Mouse (Mus musculus) liver, embryonic 11.5 days (tissue): Measurements from ENCODE around the gene Mob2. TPM values are rescaled to one million over a fixed set of nuclear protein-coding genes. Genes with fewer than 3 reads are reported as not detected.
A peak's percentile ranks its signal among the peaks of the same experiment; 100 is the strongest.

Experiments
- ATAC-seq: fragments of 200-750 bp; cut with Nextera tagmentation; replicated peaks from 2 replicates; pipeline ENCODE4 v1.8.0; 2017; ENCODE audit warnings: moderate number of reproducible peaks, mild to moderate bottlenecking, moderate TSS enrichment, moderate library complexity; ENCODE audit not compliant: low FRiP score
- DNase-seq: peaks from one replicate; pipeline ENCODE4 v3.0.0-alpha.2; 2017; ENCODE audit warnings: low spot score
- H3K27ac ChIP-seq: fragments of 300-500 bp; sonication (generic); 2 replicates; pipeline ENCODE4 v1.5.1; 2014; ENCODE audit warnings: mild to moderate bottlenecking, low read depth, low read length, control low read depth
- H3K27me3 ChIP-seq: fragments of 300-500 bp; sonication (generic); replicated peaks from 2 replicates; pipeline ENCODE4 v1.6.1; 2014; ENCODE audit warnings: low read length, mixed read lengths; ENCODE audit not compliant: control insufficient read depth, insufficient read depth
- H3K36me3 ChIP-seq: fragments of 300-500 bp; sonication (generic); 2 replicates; pipeline ENCODE4 v1.6.1; 2014; ENCODE audit warnings: mild to moderate bottlenecking, low read length, moderate library complexity, mixed read lengths; ENCODE audit not compliant: control insufficient read depth, insufficient read depth
- H3K4me1 ChIP-seq: fragments of 300-500 bp; sonication (generic); replicated peaks from 2 replicates; pipeline ENCODE4 v1.6.1; 2014; ENCODE audit warnings: low read length, mixed read lengths; ENCODE audit not compliant: control insufficient read depth, insufficient read depth
- H3K4me2 ChIP-seq: fragments of 300-500 bp; sonication (generic); 2 replicates; pipeline ENCODE4 v1.6.1; 2014; ENCODE audit warnings: mild to moderate bottlenecking, control low read depth, moderate library complexity
- H3K4me3 ChIP-seq: fragments of 300-500 bp; sonication (generic); 2 replicates; pipeline ENCODE4 v1.5.1; 2014; ENCODE audit warnings: low read depth, low read length, control low read depth
- H3K9ac ChIP-seq: fragments of 300-500 bp; sonication (generic); 2 replicates; pipeline ENCODE4 v1.6.1; 2014; ENCODE audit warnings: low read depth, low read length, control low read depth
- H3K9me3 ChIP-seq: fragments of 300-500 bp; sonication (generic); 2 replicates; pipeline ENCODE4 v1.6.1; 2016; ENCODE audit warnings: low read length, inconsistent platforms, mixed read lengths; ENCODE audit not compliant: control insufficient read depth
- WGBS: fragments of 180-500 bp; shearing (Covaris S2); extraction: QIAGEN DNeasy Blood & Tissue Kit; methylation state at CpG from one replicate; pipeline ENCODE4 v1.1.7; 2014; 5-methylcytosine and 5-hydroxymethylcytosine counted together
- polyA plus RNA-seq: library from polyadenylated mRNA; unstranded; fragments of >200 nt; fragmentation: Nextera tagmentation; extraction: Ambion mirVana; gene quantifications from 2 replicates; pipeline ENCODE4 v1.2.1, GENCODE M21; 2014

Mob2 gene
- polyA plus RNA-seq, 1 experiment from 2014 or later = 63.1 TPM

- 77% methylated on average over 3 of the region's 3 CpGs for WGBS
- H3K4me2 ChIP-seq = no peak overlapping the region
- H3K36me3 ChIP-seq = no peaks in the 10 kb centered on the region; the same call in 1 of the 2 replicates
- no peaks in the 10 kb centered on the region for H3K9me3 ChIP-seq
- no peak overlapping the region for H3K27ac ChIP-seq
- no peak for DNase-seq
- no peak overlapping the region for H3K4me3 ChIP-seq
- no peak overlapping the region for H3K9ac ChIP-seq
- H3K4me1 ChIP-seq = peaks cover 9% of the 10 kb centered on the region
- no peak for ATAC-seq
- H3K27me3 ChIP-seq = no peaks in the 10 kb centered on the region
These were observed 40.0 kb downstream of the Mob2 start for GRCm38 (mm10) chr7:142020827-142021226.

- H3K4me2 ChIP-seq = no peak overlapping the region
- no peak overlapping the region for H3K9ac ChIP-seq
- no peaks in the 10 kb centered on the region for H3K27me3 ChIP-seq
- no peaks in the 10 kb centered on the region; the same call in 1 of the 2 replicates for H3K36me3 ChIP-seq
- peaks cover 9% of the 10 kb centered on the region for H3K4me1 ChIP-seq
- no peak for DNase-seq
- H3K4me3 ChIP-seq = no peak overlapping the region
- H3K9me3 ChIP-seq = no peaks in the 10 kb centered on the region
- H3K27ac ChIP-seq = no peak overlapping the region
- peak; percentile 67; the same call in 1 of the 2 replicates for ATAC-seq
- WGBS = 49% methylated on average over 2 of the region's 2 CpGs
These were observed 41.2 kb downstream of the Mob2 start for GRCm38 (mm10) chr7:142019699-142020098.

- no peak overlapping the region for H3K9ac ChIP-seq
- WGBS = 61% methylated on average over 1 of the region's 1 CpGs
- H3K9me3 ChIP-seq = no peaks in the 10 kb centered on the region
- H3K27me3 ChIP-seq = no peaks in the 10 kb centered on the region
- ATAC-seq (no peak), DNase-seq (no peak)
- peaks cover 9% of the 10 kb centered on the region for H3K4me1 ChIP-seq
- peaks cover 7% of the 10 kb centered on the region; the same call in 1 of the 2 replicates for H3K36me3 ChIP-seq
- H3K4me2 ChIP-seq = no peak overlapping the region
- no peak overlapping the region for H3K27ac ChIP-seq
- no peak overlapping the region for H3K4me3 ChIP-seq
These were observed 44.3 kb downstream of the Mob2 start for GRCm38 (mm10) chr7:142016562-142016961.

- Histone ChIP-seq H3K27me3 (no peaks in the 10 kb centered on the region), H3K27ac (no peak overlapping the region), H3K36me3 (no peaks in the 10 kb centered on the region), H3K4me1 (no peaks in the 10 kb centered on the region), H3K4me3 (no peak overlapping the region), H3K9me3 (no peaks in the 10 kb centered on the region), H3K4me2 (no peak overlapping the region), H3K9ac (no peak overlapping the region)
- ATAC-seq (no peak), DNase-seq (no peak)
- 89% methylated on average over 21 of the region's 22 CpGs for WGBS
These were observed 59.1 kb downstream of the Mob2 start for GRCm38 (mm10) chr7:142001597-142002340.

- H3K4me3 ChIP-seq = no peak overlapping the region
- no peaks in the 10 kb centered on the region for H3K9me3 ChIP-seq
- ATAC-seq (no peak), DNase-seq (no peak)
- no peak overlapping the region for H3K9ac ChIP-seq
- no peaks in the 10 kb centered on the region for H3K27me3 ChIP-seq
- H3K4me1 ChIP-seq = no peaks in the 10 kb centered on the region
- H3K4me2 ChIP-seq = no peak overlapping the region
- 92% methylated on average over 3 of the region's 3 CpGs for WGBS
- H3K36me3 ChIP-seq = no peaks in the 10 kb centered on the region
- H3K27ac ChIP-seq = no peak overlapping the region
These were observed 60.2 kb downstream of the Mob2 start for GRCm38 (mm10) chr7:142000661-142001060.

GRCm38 (mm10) chr7:141994121-141994520, 66.7 kb downstream of the Mob2 start:
- H3K4me3 ChIP-seq = no peak overlapping the region
- H3K9me3 ChIP-seq = no peaks in the 10 kb centered on the region
- H3K9ac ChIP-seq = no peak overlapping the region
- H3K4me2 ChIP-seq = no peak overlapping the region
- 75% methylated on average over 4 of the region's 4 CpGs for WGBS
- H3K27me3 ChIP-seq = no peaks in the 10 kb centered on the region
- H3K36me3 ChIP-seq = no peaks in the 10 kb centered on the region
- no peaks in the 10 kb centered on the region for H3K4me1 ChIP-seq
- DNase-seq (no peak), ATAC-seq (no peak)
- no peak overlapping the region for H3K27ac ChIP-seq

- WGBS = 77% methylated on average over 2 of the region's 2 CpGs
- no peaks in the 10 kb centered on the region for H3K4me1 ChIP-seq
- ATAC-seq (no peak), DNase-seq (no peak)
- H3K4me3 ChIP-seq = no peak overlapping the region
- H3K36me3 ChIP-seq = no peaks in the 10 kb centered on the region
- H3K27me3 ChIP-seq = no peaks in the 10 kb centered on the region
- no peak overlapping the region for H3K4me2 ChIP-seq
- no peak overlapping the region for H3K9ac ChIP-seq
- H3K9me3 ChIP-seq = no peaks in the 10 kb centered on the region
- no peak overlapping the region for H3K27ac ChIP-seq
These were observed 69.7 kb downstream of the Mob2 start for GRCm38 (mm10) chr7:141991183-141991582.

GRCm38 (mm10) chr7:141988314-141988806, 72.5 kb downstream of the Mob2 start:
- DNase-seq = no peak
- H3K4me3 ChIP-seq = no peak overlapping the region

GRCm38 (mm10) chr7:141981237-141981636, 79.6 kb downstream of the Mob2 start:
- Histone ChIP-seq H3K4me2 (no peak overlapping the region), H3K36me3 (no peaks in the 10 kb centered on the region), H3K9ac (no peak overlapping the region), H3K27me3 (no peaks in the 10 kb centered on the region), H3K4me1 (no peaks in the 10 kb centered on the region), H3K4me3 (no peak overlapping the region), H3K27ac (no peak overlapping the region), H3K9me3 (no peaks in the 10 kb centered on the region)
- 81% methylated on average over 7 of the region's 7 CpGs for WGBS
- ATAC-seq (no peak), DNase-seq (no peak)

More at GRCm38 (mm10) chr7:141988314-141988806, 72.5 kb downstream of the Mob2 start:
- Histone ChIP-seq H3K9me3 (no peaks in the 10 kb centered on the region), H3K4me2 (no peak overlapping the region), H3K36me3 (no peaks in the 10 kb centered on the region), H3K4me1 (no peaks in the 10 kb centered on the region), H3K27ac (no peak overlapping the region), H3K27me3 (no peaks in the 10 kb centered on the region), H3K9ac (no peak overlapping the region)
- 0 out of 2 replicates have a peak, but pooled peaks have one; percentile 39 for ATAC-seq
- 78% methylated on average over 7 of the region's 7 CpGs for WGBS
